Mouse (Mus musculus): ENCODE results near the gene Dnah5. TPM values are rescaled to one million over a fixed set of nuclear protein-coding genes. Genes with fewer than 3 reads are reported as not detected.

The Dnah5 gene
- polyA plus RNA-seq, 1 experiment from 2014 or later: not detected

GRCm38 (mm10) chr15:28307131-28307530 is 103.6 kb downstream of the Dnah5 start:
- Histone ChIP-seq H3K4me1 (no peaks in the 10 kb centered on the region), H3K4me3 (no peak overlapping the region), H3K27me3 (replicated peaks) (no peaks in the 10 kb centered on the region), H3K4me2 (no peak overlapping the region), H3K27ac (replicated peaks) (no peak overlapping the region), H3K9ac (no peak overlapping the region), H3K9me3 (no peaks in the 10 kb centered on the region), H3K36me3 (no peaks in the 10 kb centered on the region)
- ATAC-seq (ENCODE audit: extremely low read depth, insufficient number of reproducible peaks, low FRiP score, low TSS enrichment): no peak
- WGBS: 60% methylated on average over 8 of the region's 8 CpGs

GRCm38 (mm10) chr15:28307884-28308283 is 104.3 kb downstream of the Dnah5 start:
- Histone ChIP-seq H3K27ac (replicated peaks) (no peak overlapping the region), H3K4me2 (no peak overlapping the region), H3K4me3 (no peak overlapping the region), H3K9me3 (no peaks in the 10 kb centered on the region), H3K4me1 (no peaks in the 10 kb centered on the region), H3K27me3 (replicated peaks) (no peaks in the 10 kb centered on the region), H3K9ac (no peak overlapping the region), H3K36me3 (no peaks in the 10 kb centered on the region)
- 80% methylated on average over 2 of the region's 2 CpGs for WGBS
- ATAC-seq (ENCODE audit: extremely low read depth, insufficient number of reproducible peaks, low FRiP score, low TSS enrichment): no peak

GRCm38 (mm10) chr15:28310516-28310915 is 107.0 kb downstream of the Dnah5 start:
- Histone ChIP-seq H3K27ac (replicated peaks) (no peak overlapping the region), H3K4me3 (no peak overlapping the region), H3K4me2 (no peak overlapping the region), H3K27me3 (replicated peaks) (no peaks in the 10 kb centered on the region), H3K36me3 (no peaks in the 10 kb centered on the region), H3K9me3 (no peaks in the 10 kb centered on the region), H3K9ac (no peak overlapping the region), H3K4me1 (no peaks in the 10 kb centered on the region)
- no peak for ATAC-seq (ENCODE audit: extremely low read depth, insufficient number of reproducible peaks, low FRiP score, low TSS enrichment)
- 63% methylated on average over 4 of the region's 4 CpGs for WGBS

DNA sequence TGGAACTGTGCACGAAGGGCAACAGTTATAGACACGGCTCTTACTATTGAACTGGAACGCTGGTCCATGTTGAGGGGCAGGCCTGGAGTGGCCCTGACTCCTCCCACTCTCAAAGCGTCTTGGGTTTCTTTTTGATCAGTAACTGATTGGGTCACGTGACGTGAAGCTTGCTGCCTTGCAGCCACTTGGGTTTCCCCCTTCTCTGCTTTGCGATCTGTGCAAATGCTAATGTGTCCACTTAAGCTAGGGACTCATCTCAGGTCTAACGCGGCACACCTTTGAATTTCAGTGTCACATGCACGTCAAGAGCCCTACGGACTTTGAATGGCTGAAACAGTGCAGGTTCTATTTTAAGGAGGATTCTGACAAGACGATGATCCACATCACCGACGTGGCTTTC is 109.9 kb downstream of the Dnah5 start:
- H3K36me3 ChIP-seq: no peaks in the 10 kb centered on the region
- 0 out of 2 replicates have a peak, but pooled peaks cover 2% of the 10 kb centered on the region for H3K4me1 ChIP-seq
- no peak overlapping the region for H3K9ac ChIP-seq
- no peaks in the 10 kb centered on the region for H3K9me3 ChIP-seq
- ATAC-seq (ENCODE audit: extremely low read depth, insufficient number of reproducible peaks, low FRiP score, low TSS enrichment): no peak
- no peak overlapping the region for H3K4me3 ChIP-seq
- H3K27me3 ChIP-seq (replicated peaks): peaks cover 8% of the 10 kb centered on the region
- no peak overlapping the region for H3K27ac ChIP-seq (replicated peaks)
- WGBS: 62% methylated on average over 14 of the region's 14 CpGs
- H3K4me2 ChIP-seq: no peak overlapping the region

DNA sequence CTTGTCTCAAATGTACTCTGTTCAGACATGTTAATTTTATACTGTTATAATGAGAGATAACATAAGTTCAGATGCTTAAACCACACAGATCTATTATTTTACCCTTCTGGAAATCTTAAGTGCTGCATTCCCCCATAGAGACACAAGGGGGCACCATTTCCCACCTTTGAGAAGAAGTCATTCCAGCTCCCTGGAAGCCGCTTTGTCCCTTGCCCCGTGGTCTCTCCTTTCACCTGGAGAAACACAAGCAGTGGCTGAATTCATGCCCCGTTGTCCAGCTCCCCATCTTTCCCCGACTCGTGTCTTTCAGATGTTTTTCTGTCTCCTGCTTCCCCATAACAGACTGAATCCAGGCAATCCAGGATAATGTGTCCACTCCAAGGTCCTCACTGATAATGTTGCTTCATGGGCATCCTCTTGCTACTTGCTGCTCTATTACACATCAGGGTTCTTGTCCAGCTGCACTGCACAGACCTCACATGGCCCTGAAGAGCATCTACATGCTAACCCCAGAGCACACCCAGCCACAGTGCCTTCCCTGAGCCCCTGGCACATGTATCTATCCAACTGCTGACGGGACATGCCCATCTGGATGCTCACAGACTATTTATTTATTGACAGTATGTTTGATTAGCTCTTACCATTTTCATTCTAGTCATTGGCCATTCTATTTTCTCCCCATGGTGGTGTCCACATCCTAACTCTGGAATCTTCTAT is 112.4 kb downstream of the Dnah5 start:
- 0 out of 2 replicates have a peak, but pooled peaks cover 6% of the 10 kb centered on the region for H3K4me1 ChIP-seq
- H3K4me3 ChIP-seq: no peak overlapping the region
- no peaks in the 10 kb centered on the region for H3K36me3 ChIP-seq
- no peak for ATAC-seq (ENCODE audit: extremely low read depth, insufficient number of reproducible peaks, low FRiP score, low TSS enrichment)
- H3K9ac ChIP-seq: no peak overlapping the region
- no peaks in the 10 kb centered on the region for H3K9me3 ChIP-seq
- H3K27ac ChIP-seq (replicated peaks): no peak overlapping the region
- H3K27me3 ChIP-seq (replicated peaks): peaks cover 8% of the 10 kb centered on the region
- no peak overlapping the region for H3K4me2 ChIP-seq
- 32% methylated on average over 6 of the region's 6 CpGs for WGBS

DNA sequence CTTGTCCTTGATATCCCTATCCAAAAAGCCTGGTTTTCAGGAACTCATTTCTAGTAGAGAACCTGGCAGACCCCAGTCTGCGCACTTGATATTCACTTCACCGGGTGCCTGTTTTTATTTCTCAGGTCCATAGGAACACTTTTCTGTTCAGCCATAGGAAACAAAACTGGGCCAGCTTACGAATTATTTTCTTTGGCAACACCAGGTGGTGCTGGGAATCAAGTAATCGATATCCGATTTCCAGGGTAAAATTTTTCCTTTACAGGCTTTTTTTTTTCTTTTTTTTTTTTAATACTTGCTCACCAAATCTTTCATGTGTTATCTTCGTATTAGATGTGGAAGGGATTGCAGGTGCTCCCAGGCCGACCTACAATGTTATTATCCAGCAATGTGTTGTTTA is 119.0 kb downstream of the Dnah5 start:
- H3K9ac ChIP-seq: no peak overlapping the region
- WGBS: 71% methylated on average over 7 of the region's 7 CpGs
- no peak for ATAC-seq (ENCODE audit: extremely low read depth, insufficient number of reproducible peaks, low FRiP score, low TSS enrichment)

DNA sequence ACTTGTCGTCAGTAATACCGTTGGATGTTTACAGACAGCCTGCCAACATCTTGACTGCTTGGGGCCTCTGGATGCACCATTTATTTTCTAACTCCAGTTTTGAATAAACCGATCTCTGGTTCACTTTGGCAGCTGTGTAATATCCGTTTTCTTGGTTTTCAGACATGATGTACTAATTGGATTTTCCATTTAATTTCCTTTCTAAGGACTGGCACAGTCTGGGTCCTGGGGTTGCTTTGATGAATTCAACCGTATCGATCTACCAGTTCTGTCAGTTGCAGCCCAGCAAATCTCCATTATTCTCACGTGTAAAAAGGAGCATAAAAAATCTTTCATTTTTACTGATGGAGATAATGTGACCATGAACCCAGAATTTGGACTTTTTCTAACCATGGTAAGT is 123.4 kb downstream of the Dnah5 start:
- no peak for ATAC-seq (ENCODE audit: extremely low read depth, insufficient number of reproducible peaks, low FRiP score, low TSS enrichment)
- Histone ChIP-seq H3K27ac (replicated peaks) (no peak overlapping the region), H3K4me2 (no peak overlapping the region), H3K36me3 (no peaks in the 10 kb centered on the region), H3K4me1 (no peaks in the 10 kb centered on the region), H3K9me3 (no peaks in the 10 kb centered on the region), H3K27me3 (replicated peaks) (no peaks in the 10 kb centered on the region), H3K4me3 (no peak overlapping the region), H3K9ac (no peak overlapping the region)
- 76% methylated on average over 7 of the region's 7 CpGs for WGBS

More for the DNA sequence above, 119.0 kb downstream of the Dnah5 start:
- Histone ChIP-seq H3K36me3 (no peaks in the 10 kb centered on the region), H3K9me3 (no peaks in the 10 kb centered on the region), H3K27me3 (replicated peaks) (no peaks in the 10 kb centered on the region), H3K4me1 (0 out of 2 replicates have a peak, but pooled peaks cover 6% of the 10 kb centered on the region), H3K27ac (replicated peaks) (no peak overlapping the region), H3K4me3 (no peak overlapping the region), H3K4me2 (no peak overlapping the region)

DNA sequence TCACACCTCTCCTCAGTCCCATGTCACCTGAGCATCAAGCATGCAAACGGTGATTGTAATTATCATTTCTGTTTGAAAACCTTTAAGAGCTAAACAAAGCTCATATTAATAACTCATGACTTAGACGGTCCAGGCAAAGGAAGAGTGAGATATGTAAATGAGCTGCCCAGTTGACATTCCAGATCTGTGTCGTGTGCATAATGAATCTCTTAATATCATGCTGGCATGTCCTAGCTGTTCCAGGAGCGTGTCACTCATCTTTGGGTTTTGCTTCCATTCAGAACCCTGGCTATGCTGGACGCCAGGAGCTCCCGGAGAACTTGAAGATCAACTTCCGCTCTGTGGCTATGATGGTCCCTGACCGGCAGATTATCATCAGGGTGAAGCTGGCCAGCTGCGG is 123.9 kb downstream of the Dnah5 start:
- Histone ChIP-seq H3K4me3 (no peak overlapping the region), H3K27me3 (replicated peaks) (no peaks in the 10 kb centered on the region), H3K4me2 (no peak overlapping the region), H3K9me3 (no peaks in the 10 kb centered on the region), H3K9ac (no peak overlapping the region), H3K27ac (replicated peaks) (no peak overlapping the region), H3K36me3 (no peaks in the 10 kb centered on the region), H3K4me1 (no peaks in the 10 kb centered on the region)
- WGBS: 76% methylated on average over 9 of the region's 9 CpGs
- no peak for ATAC-seq (ENCODE audit: extremely low read depth, insufficient number of reproducible peaks, low FRiP score, low TSS enrichment)

DNA sequence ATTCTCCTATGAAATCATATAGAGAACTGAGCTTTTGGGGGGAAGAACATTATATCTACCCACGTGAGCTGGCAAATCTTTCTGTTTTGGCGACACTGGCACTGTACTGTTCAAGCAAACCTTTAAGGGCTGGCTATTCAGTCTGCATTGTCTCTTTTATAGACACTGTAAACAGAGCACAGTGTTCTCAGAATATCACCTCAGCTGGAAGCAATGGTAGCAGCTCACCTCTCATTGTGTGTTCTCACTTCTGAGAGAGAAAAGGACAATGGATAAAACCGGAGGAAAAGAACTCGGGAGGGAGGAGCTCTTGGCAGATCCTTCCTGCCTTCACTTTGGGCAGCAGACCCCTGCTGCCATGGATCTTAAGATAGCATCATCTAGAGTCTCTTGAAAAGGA is 137.6 kb downstream of the Dnah5 start:
- H3K36me3 ChIP-seq: no peaks in the 10 kb centered on the region
- H3K4me2 ChIP-seq: no peak overlapping the region
- H3K9ac ChIP-seq: no peak overlapping the region
- no peak overlapping the region for H3K27ac ChIP-seq (replicated peaks)
- H3K9me3 ChIP-seq: no peaks in the 10 kb centered on the region
- no peaks in the 10 kb centered on the region for H3K27me3 ChIP-seq (replicated peaks)
- no peak overlapping the region for H3K4me3 ChIP-seq
- ATAC-seq (ENCODE audit: extremely low read depth, insufficient number of reproducible peaks, low FRiP score, low TSS enrichment): no peak
- no peaks in the 10 kb centered on the region for H3K4me1 ChIP-seq
- 47% methylated on average over 4 of the region's 4 CpGs for WGBS

DNA sequence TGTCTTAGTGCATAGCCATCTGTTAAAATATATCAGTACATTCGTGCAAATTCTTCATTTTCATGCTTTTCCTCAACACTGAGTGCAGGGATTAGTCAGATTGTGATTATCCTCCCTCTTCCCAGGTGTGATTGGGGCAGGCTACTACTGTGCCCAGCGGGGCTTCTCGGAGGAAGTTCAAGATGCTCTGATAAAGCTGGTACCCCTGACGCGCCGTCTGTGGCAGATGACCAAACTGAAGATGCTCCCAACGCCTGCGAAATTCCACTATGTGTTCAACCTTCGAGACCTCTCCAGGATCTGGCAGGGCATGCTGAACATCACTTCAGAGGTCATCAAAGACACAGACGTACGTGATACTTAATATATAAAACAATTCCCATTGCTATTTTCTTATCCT is 164.0 kb downstream of the Dnah5 start:
- Histone ChIP-seq H3K4me1 (no peaks in the 10 kb centered on the region), H3K4me2 (no peak overlapping the region), H3K27ac (replicated peaks) (no peak overlapping the region), H3K4me3 (no peak overlapping the region), H3K9me3 (no peaks in the 10 kb centered on the region), H3K36me3 (no peaks in the 10 kb centered on the region), H3K9ac (no peak overlapping the region), H3K27me3 (replicated peaks) (no peaks in the 10 kb centered on the region)
- WGBS: 61% methylated on average over 11 of the region's 11 CpGs
- no peak for ATAC-seq (ENCODE audit: extremely low read depth, insufficient number of reproducible peaks, low FRiP score, low TSS enrichment)

GRCm38 (mm10) chr15:28370431-28370830 is 166.9 kb downstream of the Dnah5 start:
- no peak for ATAC-seq (ENCODE audit: extremely low read depth, insufficient number of reproducible peaks, low FRiP score, low TSS enrichment)
- no peak overlapping the region for H3K9ac ChIP-seq
- H3K4me3 ChIP-seq: no peak overlapping the region
- no peaks in the 10 kb centered on the region for H3K27me3 ChIP-seq (replicated peaks)
- 61% methylated on average over 6 of the region's 6 CpGs for WGBS
- H3K27ac ChIP-seq (replicated peaks): no peak overlapping the region
- no peaks in the 10 kb centered on the region for H3K4me1 ChIP-seq
- H3K4me2 ChIP-seq: no peak overlapping the region
- no peaks in the 10 kb centered on the region for H3K36me3 ChIP-seq
- H3K9me3 ChIP-seq: no peaks in the 10 kb centered on the region

DNA sequence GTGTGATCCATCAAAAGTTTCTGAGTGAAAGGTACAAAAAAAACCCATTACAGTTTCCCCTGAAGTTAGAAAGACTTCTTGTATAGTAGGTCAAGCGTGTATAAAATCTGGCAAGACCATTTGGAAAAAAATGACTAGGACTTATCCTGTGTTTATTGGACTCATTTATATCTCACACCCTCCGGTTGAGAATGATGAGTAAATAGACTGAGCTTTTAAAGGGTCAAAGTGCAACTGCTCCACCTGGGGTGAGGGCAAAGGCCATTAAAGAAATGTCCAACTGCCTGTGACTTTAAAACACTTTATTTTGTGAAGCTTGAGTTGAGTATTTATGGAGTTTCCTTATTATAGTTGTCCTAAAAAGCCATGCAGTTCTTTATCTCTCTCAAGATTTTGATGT is 168.0 kb downstream of the Dnah5 start:
- no peak overlapping the region for H3K4me2 ChIP-seq
- H3K9me3 ChIP-seq: no peaks in the 10 kb centered on the region
- no peak overlapping the region for H3K27ac ChIP-seq (replicated peaks)
- no peaks in the 10 kb centered on the region for H3K27me3 ChIP-seq (replicated peaks)
- no peak for ATAC-seq (ENCODE audit: extremely low read depth, insufficient number of reproducible peaks, low FRiP score, low TSS enrichment)
- no peaks in the 10 kb centered on the region for H3K36me3 ChIP-seq
- 59% methylated on average over 2 of the region's 2 CpGs for WGBS
- H3K9ac ChIP-seq: no peak overlapping the region
- no peak overlapping the region for H3K4me3 ChIP-seq
- H3K4me1 ChIP-seq: no peaks in the 10 kb centered on the region

Measured in heart, embryonic 13.5 days (tissue).